Mouse (Mus musculus) kidney, adult 2 months (tissue): Measurements from ENCODE around the gene Lrmp.

ENCODE experiments used
- CTCF ChIP-seq: fragments of 200-500 bp; conservative IDR thresholded peaks from 2 replicates; pipeline ENCODE4 v1.5.1; 2011; ENCODE audit warnings: low read depth, mild to moderate bottlenecking, control low read depth, low read length, moderate library complexity, mixed read lengths; ENCODE audit not compliant: insufficient read depth, insufficient read length
- POLR2A ChIP-seq: fragments of 200-500 bp; IDR thresholded peaks from one replicate; pipeline ENCODE4 v1.6.1; 2011; ENCODE audit warnings: low read depth, low read length, control low read depth

DNA sequence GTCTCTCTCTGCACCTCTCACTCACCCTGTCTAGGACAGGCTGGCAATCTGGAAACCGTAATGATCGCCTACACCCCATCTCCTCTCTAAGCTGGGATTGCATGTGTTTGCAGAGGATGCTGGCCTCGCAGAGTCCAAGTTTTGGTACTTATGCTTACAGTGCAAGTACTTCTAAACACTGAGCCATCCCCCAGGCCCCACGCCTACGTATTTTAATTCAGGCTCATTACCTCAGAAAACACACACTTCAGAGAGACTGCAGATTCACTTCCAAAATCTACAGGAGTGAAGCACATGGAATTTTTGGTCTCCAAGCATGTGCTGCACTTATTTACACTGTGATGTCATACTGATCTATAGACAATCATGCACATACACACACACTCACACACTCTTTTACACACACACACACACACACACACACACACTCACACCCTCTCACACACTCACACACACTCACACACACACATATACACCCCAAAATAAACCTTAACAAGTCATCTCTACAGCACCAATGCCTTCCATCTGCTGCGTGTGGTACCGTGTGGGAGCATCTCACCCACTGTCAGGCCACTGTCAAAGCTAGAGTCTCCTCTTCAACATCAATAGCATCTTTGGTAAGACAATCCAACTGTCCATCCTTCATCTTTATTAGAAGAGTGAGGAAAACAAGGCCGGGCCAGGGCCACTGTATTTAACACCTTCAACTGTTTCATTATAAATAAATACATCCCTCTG lies 82.7 kb downstream of the Lrmp start:
- TF ChIP-seq CTCF = no peak
- no peak for TF ChIP-seq POLR2A
